Mouse (Mus musculus) myocyte (in vitro differentiated cells): ENCODE results near the gene Rae1.

Experiments used
- CEBPB ChIP-seq: IDR thresholded peaks from 2 replicates; pipeline ENCODE4 v1.6.1; 2011; ENCODE audit warnings: mild to moderate bottlenecking, moderate library complexity; ENCODE audit not compliant: poor library complexity, insufficient read depth, severe bottlenecking
- E2F4 ChIP-seq: IDR thresholded peaks from one replicate; pipeline ENCODE4 v1.6.1; 2011; ENCODE audit warnings: mild to moderate bottlenecking, control low read depth, moderate library complexity; ENCODE audit not compliant: insufficient read depth
- MYOD1 ChIP-seq, 3 experiments: IDR thresholded peaks; one replicate each; pipeline ENCODE4 v1.6.1; 2011; ENCODE audit warnings: control low read depth in 2 of 3, low read depth in 2 of 3, mild to moderate bottlenecking in 2 of 3, moderate library complexity in 1 of 3; ENCODE audit not compliant: insufficient read length in 2 of 3, control insufficient read depth in 1 of 3
- POLR2A ChIP-seq: IDR thresholded peaks from one replicate; pipeline ENCODE4 v1.6.1; 2011; ENCODE audit warnings: low read depth, mild to moderate bottlenecking, control low read depth, moderate library complexity; ENCODE audit not compliant: insufficient read length
- POLR2AphosphoS2 ChIP-seq: IDR thresholded peaks from one replicate; pipeline ENCODE4 v1.6.1; 2011; ENCODE audit warnings: low read depth, control low read depth; ENCODE audit not compliant: insufficient read length
- TCF12 ChIP-seq: IDR thresholded peaks from one replicate; pipeline ENCODE4 v1.6.1; 2011; ENCODE audit warnings: mild to moderate bottlenecking, control low read depth; ENCODE audit not compliant: poor library complexity, insufficient read depth, severe bottlenecking
- TCF3 ChIP-seq: IDR thresholded peaks from one replicate; pipeline ENCODE4 v1.6.1; 2011; ENCODE audit warnings: low read depth, control low read depth; ENCODE audit not compliant: insufficient read length
- USF1 ChIP-seq: IDR thresholded peaks from one replicate; pipeline ENCODE4 v1.6.1; 2011; ENCODE audit warnings: low read depth, mild to moderate bottlenecking, control low read depth, moderate library complexity

DNA sequence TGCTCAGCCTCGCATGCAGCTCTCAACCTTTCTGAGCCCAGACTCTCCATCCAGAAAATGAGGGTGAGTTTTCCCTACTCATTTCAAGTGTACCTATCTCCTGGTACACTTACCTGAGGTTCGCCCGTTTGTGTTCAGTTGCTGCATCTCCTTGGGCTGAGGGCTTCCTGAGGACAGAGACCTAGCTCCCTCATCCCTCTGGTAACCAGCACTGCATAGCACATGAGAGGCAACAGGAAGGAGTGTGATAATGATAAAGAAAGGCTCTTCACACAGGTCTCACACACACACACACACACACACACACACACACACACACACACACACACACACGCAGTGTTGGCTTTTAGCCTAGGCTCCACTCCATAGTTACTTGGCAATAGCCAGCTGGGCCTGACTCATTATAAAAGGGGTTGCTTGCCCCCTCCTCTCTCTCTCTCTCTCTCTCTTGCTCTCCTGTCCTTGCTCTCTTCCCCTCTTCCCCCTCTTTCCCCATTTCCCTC, 21.7 kb upstream of the Rae1 start:
- no peak for TF ChIP-seq POLR2A
- TF ChIP-seq E2F4, result no peak
- no peak for TF ChIP-seq POLR2AphosphoS2
- TF ChIP-seq MYOD1 (IDR thresholded peaks at IDR 0.05; ENCODE audit: control insufficient read depth in 1 of 3, insufficient read length in 2 of 3, low read depth in 2 of 3), result no peak
- no peak for TF ChIP-seq TCF12
- TF ChIP-seq CEBPB, result no peak
- TF ChIP-seq TCF3, result no peak
- no peak for TF ChIP-seq USF1
